Mouse (Mus musculus) left cerebral cortex, postnatal 25 days (tissue): ENCODE results near the gene Zrsr2. TPM values are rescaled to one million over a fixed set of nuclear protein-coding genes. Genes with fewer than 3 reads are reported as not detected.

ENCODE experiments used
- DNase-seq, 2 experiments: peaks; one replicate each; pipeline ENCODE4 v3.0.0; 2022; ENCODE audit warnings: low spot score in 2 of 2, mixed read lengths in 1 of 2
- intact Hi-C: fragments of 180-260 bp; cut with DNase I; formaldehyde crosslinking; loops from one replicate; pipeline ENCODE4 v1.15.1; 2025
- total RNA-seq, 2 experiments: library from RNA; stranded (reverse); gene quantifications; 2 replicates each; pipeline ENCODE4 v1.2.3; 2021

Zrsr2 gene
- total RNA-seq = 10 to 100 TPM; 46.7 to 47.3 TPM

GRCm38 (mm10) chrX:163958467-163958875 lies at the start of gene Zrsr2:
Gene Zrsr2, minus strand, starts transcription at chrX:163958661.
- DNase-seq = peak; percentile 65 to 86
- intact Hi-C loops = loop anchor here (2.0 to 5.0 kb wide), 2 partner anchors 50 to 109 kb away; partner anchors contain the start of gene Ap1s2

GRCm38 (mm10) chrX:164004809-164005208 lies 46.3 kb upstream of the Zrsr2 start:
- intact Hi-C loops = loop anchor here (5.0 kb wide), 1 partner anchor 57 kb away; no protein-coding TSS in a partner anchor
- peak; percentile 2 to 19 for DNase-seq

- intact Hi-C loops = loop anchor here (5.0 kb wide), 1 partner anchor 62 kb away; no protein-coding TSS in a partner anchor
Measured at GRCm38 (mm10) chrX:163999848-164000247, 41.4 kb upstream of the Zrsr2 start.

GRCm38 (mm10) chrX:163996754-163997153 lies 38.3 kb upstream of the Zrsr2 start:
- intact Hi-C loops = no loop called here
- DNase-seq = no peak

More at GRCm38 (mm10) chrX:163999848-164000247, 41.4 kb upstream of the Zrsr2 start:
- DNase-seq = no peak

- peak in 1 of 2 experiments; percentile 1 for DNase-seq
- intact Hi-C loops = no loop called here
Measured at GRCm38 (mm10) chrX:163987718-163988374, 29.4 kb upstream of the Zrsr2 start.

- no peak for DNase-seq
- intact Hi-C loops = no loop called here
Measured at GRCm38 (mm10) chrX:163982129-163982528, 23.7 kb upstream of the Zrsr2 start.

GRCm38 (mm10) chrX:163981500-163981899 lies 23.0 kb upstream of the Zrsr2 start:
- intact Hi-C loops = no loop called here
- DNase-seq = no peak

GRCm38 (mm10) chrX:163981092-163981491 lies 22.6 kb upstream of the Zrsr2 start:
- intact Hi-C loops = no loop called here

GRCm38 (mm10) chrX:163957803-163958466 lies 526 bp downstream of the Zrsr2 start:
- peak in 1 of 2 experiments; percentile 53 for DNase-seq
- intact Hi-C loops = loop anchor here (2.0 to 5.0 kb wide), 3 partner anchors 19 to 109 kb away; partner anchors contain the start of gene Ap1s2

More at GRCm38 (mm10) chrX:163981092-163981491, 22.6 kb upstream of the Zrsr2 start:
- no peak for DNase-seq

- DNase-seq = no peak
- intact Hi-C loops = loop anchor here (2.0 to 5.0 kb wide), 2 partner anchors 19 to 110 kb away; no protein-coding TSS in a partner anchor
Measured at GRCm38 (mm10) chrX:163957381-163957780, 1.1 kb downstream of the Zrsr2 start.

GRCm38 (mm10) chrX:163951618-163952017 lies 6.8 kb downstream of the Zrsr2 start:
- DNase-seq = no peak
- intact Hi-C loops = no loop called here

GRCm38 (mm10) chrX:163944381-163944780 lies 14.1 kb downstream of the Zrsr2 start:
- intact Hi-C loops = no loop called here
- DNase-seq = no peak

- intact Hi-C loops = loop anchor here (2.0 kb wide), 1 partner anchor 18 kb away; no protein-coding TSS in a partner anchor
- DNase-seq = peak; percentile 23 to 82
Measured at GRCm38 (mm10) chrX:163938587-163938986, 19.9 kb downstream of the Zrsr2 start.

GRCm38 (mm10) chrX:163934731-163935130 lies 23.7 kb downstream of the Zrsr2 start:
- intact Hi-C loops = no loop called here
- DNase-seq = no peak

GRCm38 (mm10) chrX:163929550-163929949 lies 28.9 kb downstream of the Zrsr2 start:
- intact Hi-C loops = no loop called here
- DNase-seq = no peak

- DNase-seq = peak in 1 of 2 experiments; percentile 11
- intact Hi-C loops = loop anchor here (2.0 kb wide), 2 partner anchors 86 to 964 kb away; no protein-coding TSS in a partner anchor
Measured at GRCm38 (mm10) chrX:163912791-163913190, 45.7 kb downstream of the Zrsr2 start.

GRCm38 (mm10) chrX:163909381-163909780 lies 49.1 kb downstream of the Zrsr2 start:
- DNase-seq = peak in 1 of 2 experiments; percentile 5
- intact Hi-C loops = loop anchor here (2.0 kb wide), 3 partner anchors 33 to 61 kb away; partner anchors contain the start of gene Zrsr2

GRCm38 (mm10) chrX:163908337-163909250 lies 49.9 kb downstream of the Zrsr2 start, which contains the start of gene Ap1s2:
Gene Ap1s2, plus strand, starts transcription at chrX:163909017.
- intact Hi-C loops = loop anchor here (2.0 kb wide), 3 partner anchors 32 to 60 kb away; partner anchors contain the start of gene Zrsr2
- DNase-seq = peak; percentile 91 to 97

GRCm38 (mm10) chrX:163908003-163908336 lies 50.5 kb downstream of the Zrsr2 start:
- intact Hi-C loops = loop anchor here (2.0 kb wide), 3 partner anchors 31 to 59 kb away; partner anchors contain the start of gene Zrsr2
- DNase-seq = no peak
